Mouse (Mus musculus): Measurements from ENCODE around the gene Eif4enif1. TPM values are rescaled to one million over a fixed set of nuclear protein-coding genes. Genes with fewer than 3 reads are reported as not detected.
"Not testable (repeated sequence)": the region's sequence is repeated elsewhere in the genome, so short reads cannot be mapped to it uniquely, and the experiment has no call there.

Eif4enif1 gene
- polyA plus RNA-seq, 2 experiments = 22.3 to 35.9 TPM

- WGBS (ENCODE audit: insufficient replicate concordance) = 62% methylated on average over 1 of the region's 1 CpGs
- not testable (repeated sequence) for DNase-seq (ENCODE audit: low read depth in 3 of 3, low spot score in 3 of 3); ATAC-seq (ENCODE audit: insufficient read depth)
These were observed 19.5 kb upstream of the Eif4enif1 start for GRCm38 (mm10) chr11:3182707-3183106.

GRCm38 (mm10) chr11:3193363-3193762, 8.8 kb upstream of the Eif4enif1 start, which contains the start of gene Sfi1:
Gene Sfi1 (minus strand): TSS chr11:3193463.
- H3K4me3 ChIP-seq (ENCODE audit: insufficient read depth in 1 of 2, low read depth in 2 of 2, low read length in 2 of 2) = no peak within 1 kb of the TSS
- no peaks in the 10 kb centered on the region for H3K4me1 ChIP-seq (replicated peaks; ENCODE audit: control insufficient read depth in 2 of 2, insufficient read depth in 2 of 2, low read length in 1 of 2)
- no peaks in the 10 kb centered on the region for H3K36me3 ChIP-seq (replicated peaks; ENCODE audit: control insufficient read depth, insufficient read depth, low read depth)
- no peaks in the 10 kb centered on the region for H3K27me3 ChIP-seq (ENCODE audit: control insufficient read depth, insufficient read depth, low read length)
- ATAC-seq (ENCODE audit: insufficient read depth) (no peak), DNase-seq (ENCODE audit: low read depth in 3 of 3, low spot score in 3 of 3) (no peak)
- H3K4me2 ChIP-seq (ENCODE audit: low read depth) = no peak within 1 kb of the TSS
- WGBS (ENCODE audit: insufficient replicate concordance) = 76% methylated on average over 25 of the region's 25 CpGs
- H3K9me3 ChIP-seq (ENCODE audit: control insufficient read depth, low read length) = no peaks in the 10 kb centered on the region
- TF ChIP-seq CTCF (IDR thresholded peaks at IDR 0.05; ENCODE audit: low read depth) (no peak), EP300 (IDR thresholded peaks at IDR 0.05; ENCODE audit: low read depth) (no peak)
- H3K27ac ChIP-seq = no peak within 1 kb of the TSS
- H3K9ac ChIP-seq (replicated peaks) = no peak within 1 kb of the TSS

More at GRCm38 (mm10) chr11:3182707-3183106, 19.5 kb upstream of the Eif4enif1 start:
- H3K9ac ChIP-seq (replicated peaks); H3K4me1 ChIP-seq (replicated peaks; ENCODE audit: control insufficient read depth in 2 of 2, insufficient read depth in 2 of 2, low read length in 1 of 2); H3K27ac ChIP-seq; H3K27me3 ChIP-seq (ENCODE audit: control insufficient read depth, insufficient read depth, low read length); H3K36me3 ChIP-seq (replicated peaks; ENCODE audit: control insufficient read depth, insufficient read depth, low read depth); H3K4me3 ChIP-seq (ENCODE audit: insufficient read depth in 1 of 2, low read depth in 2 of 2, low read length in 2 of 2); H3K4me2 ChIP-seq (ENCODE audit: low read depth); H3K9me3 ChIP-seq (ENCODE audit: control insufficient read depth, low read length): not testable (repeated sequence)

- not testable (repeated sequence) for H3K9ac ChIP-seq (replicated peaks); H3K4me1 ChIP-seq (replicated peaks; ENCODE audit: control insufficient read depth in 2 of 2, insufficient read depth in 2 of 2, low read length in 1 of 2); DNase-seq (ENCODE audit: low read depth in 3 of 3, low spot score in 3 of 3); H3K9me3 ChIP-seq (ENCODE audit: control insufficient read depth, low read length); H3K4me2 ChIP-seq (ENCODE audit: low read depth); H3K27ac ChIP-seq; H3K4me3 ChIP-seq (ENCODE audit: insufficient read depth in 1 of 2, low read depth in 2 of 2, low read length in 2 of 2); ATAC-seq (ENCODE audit: insufficient read depth); H3K27me3 ChIP-seq (ENCODE audit: control insufficient read depth, insufficient read depth, low read length)
- peaks cover 12% of the 10 kb centered on the region for H3K36me3 ChIP-seq (replicated peaks; ENCODE audit: control insufficient read depth, insufficient read depth, low read depth)
- 87% methylated on average over 5 of the region's 7 CpGs for WGBS (ENCODE audit: insufficient replicate concordance)
These were observed 1.6 kb upstream of the Eif4enif1 start for GRCm38 (mm10) chr11:3200636-3201035.

- WGBS (ENCODE audit: insufficient replicate concordance) = 7% methylated on average over 16 of the region's 16 CpGs
- H3K27ac ChIP-seq = peak overlapping the region; percentile 2
- DNase-seq (ENCODE audit: low read depth in 3 of 3, low spot score in 3 of 3) = peak; percentile 57 to 77 (median 61)
- H3K27me3 ChIP-seq (ENCODE audit: control insufficient read depth, insufficient read depth, low read length) = no peaks in the 10 kb centered on the region
- H3K36me3 ChIP-seq (replicated peaks; ENCODE audit: control insufficient read depth, insufficient read depth, low read depth) = peaks cover 18% of the 10 kb centered on the region
- peak; percentile 33 for ATAC-seq (ENCODE audit: insufficient read depth)
- no peaks in the 10 kb centered on the region for H3K9me3 ChIP-seq (ENCODE audit: control insufficient read depth, low read length)
- no peak for TF ChIP-seq CTCF (IDR thresholded peaks at IDR 0.05; ENCODE audit: low read depth)
- TF ChIP-seq EP300 (IDR thresholded peaks at IDR 0.05; ENCODE audit: low read depth) = no peak
- peak overlapping the region; percentile 61 to 78 for H3K4me3 ChIP-seq (ENCODE audit: insufficient read depth in 1 of 2, low read depth in 2 of 2, low read length in 2 of 2)
- H3K9ac ChIP-seq (replicated peaks) = peak overlapping the region; percentile 71
- H3K4me2 ChIP-seq (ENCODE audit: low read depth) = peak overlapping the region; percentile 48
- peaks cover 0 to 5% of the 10 kb centered on the region in 2 experiments; a peak in 2 of 4 replicates for H3K4me1 ChIP-seq (replicated peaks; ENCODE audit: control insufficient read depth in 2 of 2, insufficient read depth in 2 of 2, low read length in 1 of 2)
These were observed 614 bp upstream of the Eif4enif1 start for GRCm38 (mm10) chr11:3201326-3202230.

GRCm38 (mm10) chr11:3202781-3203441, 719 bp downstream of the Eif4enif1 start:
- 0% methylated on average over 33 of the region's 57 CpGs for WGBS (ENCODE audit: insufficient replicate concordance)
- ATAC-seq (ENCODE audit: insufficient read depth) (peak; percentile 68), DNase-seq (ENCODE audit: low read depth in 3 of 3, low spot score in 3 of 3) (peak in 2 of 3 experiments; percentile 26 to 35)
- H3K4me1 ChIP-seq (replicated peaks; ENCODE audit: control insufficient read depth in 2 of 2, insufficient read depth in 2 of 2, low read length in 1 of 2) = peaks cover 0 to 5% of the 10 kb centered on the region in 2 experiments; a peak in 2 of 4 replicates
- no peak overlapping the region; the same call in 1 of the 2 replicates for H3K27ac ChIP-seq
- H3K9ac ChIP-seq (replicated peaks) = peak overlapping the region; percentile 71
- peak overlapping the region; percentile 63 for H3K4me2 ChIP-seq (ENCODE audit: low read depth)
- H3K4me3 ChIP-seq (ENCODE audit: insufficient read depth in 1 of 2, low read depth in 2 of 2, low read length in 2 of 2) = peak overlapping the region; percentile 61 to 78
- peaks cover 30% of the 10 kb centered on the region for H3K36me3 ChIP-seq (replicated peaks; ENCODE audit: control insufficient read depth, insufficient read depth, low read depth)
- H3K9me3 ChIP-seq (ENCODE audit: control insufficient read depth, low read length) = no peaks in the 10 kb centered on the region
- H3K27me3 ChIP-seq (ENCODE audit: control insufficient read depth, insufficient read depth, low read length) = no peaks in the 10 kb centered on the region
- TF ChIP-seq CTCF (IDR thresholded peaks at IDR 0.05; ENCODE audit: low read depth) (no peak), EP300 (IDR thresholded peaks at IDR 0.05; ENCODE audit: low read depth) (no peak)

Measured in liver, embryonic 14.5 days (tissue).